Mouse (Mus musculus) neural tube, embryonic 13.5 days (tissue): Measurements from ENCODE around the gene Hspa1l. TPM values are rescaled to one million over a fixed set of nuclear protein-coding genes. Genes with fewer than 3 reads are reported as not detected.
"Not testable (repeated sequence)": the region's sequence is repeated elsewhere in the genome, so short reads cannot be mapped to it uniquely, and the experiment has no call there.

Experiments
- ATAC-seq: fragments of 200-750 bp; cut with Nextera tagmentation; 2 replicates; pipeline ENCODE4 v1.8.0; 2017; ENCODE audit warnings: low read depth, mild to moderate bottlenecking, moderate TSS enrichment, moderate library complexity
- H3K27ac ChIP-seq: fragments of 300-500 bp; sonication (generic); replicated peaks from 2 replicates; pipeline ENCODE4 v1.5.1; 2015; ENCODE audit warnings: moderate library complexity, mild to moderate bottlenecking, inconsistent platforms
- H3K27me3 ChIP-seq: fragments of 300-500 bp; sonication (generic); 2 replicates; pipeline ENCODE4 v1.6.1; 2015; ENCODE audit warnings: mild to moderate bottlenecking, inconsistent platforms
- H3K36me3 ChIP-seq: fragments of 300-500 bp; sonication (generic); 2 replicates; pipeline ENCODE4 v1.6.1; 2015; ENCODE audit warnings: mild to moderate bottlenecking, inconsistent platforms
- H3K4me1 ChIP-seq: fragments of 300-500 bp; sonication (generic); replicated peaks from 2 replicates; pipeline ENCODE4 v1.6.1; 2015; ENCODE audit warnings: inconsistent platforms
- H3K4me2 ChIP-seq: fragments of 300-500 bp; sonication (generic); 2 replicates; pipeline ENCODE4 v1.6.1; 2015; ENCODE audit warnings: inconsistent platforms, mild to moderate bottlenecking, moderate library complexity
- H3K4me3 ChIP-seq: fragments of 300-500 bp; sonication (generic); 2 replicates; pipeline ENCODE4 v1.5.1; 2015; ENCODE audit warnings: mild to moderate bottlenecking, inconsistent platforms
- H3K9ac ChIP-seq: fragments of 300-500 bp; sonication (generic); 2 replicates; pipeline ENCODE4 v1.6.1; 2015; ENCODE audit warnings: moderate library complexity, mild to moderate bottlenecking, inconsistent platforms
- H3K9me3 ChIP-seq: fragments of 300-500 bp; sonication (generic); 2 replicates; pipeline ENCODE4 v1.6.1; 2016; ENCODE audit warnings: inconsistent platforms
- WGBS: fragments of 180-500 bp; shearing (Covaris S2); methylation state at CpG from one replicate; pipeline ENCODE4 v1.1.7; 2015; 5-methylcytosine and 5-hydroxymethylcytosine counted together
- polyA plus RNA-seq: library from polyadenylated mRNA; unstranded; fragments of >200 nt; fragmentation: Nextera tagmentation; extraction: Ambion mirVana; gene quantifications from 2 replicates; pipeline ENCODE4 v1.2.1, GENCODE M21; 2015

Gene Hspa1l
- polyA plus RNA-seq, 1 experiment from 2014 or later = 1.5 TPM

GRCm38 (mm10) chr17:34962841-34963240 lies 9.7 kb upstream of the Hspa1l start:
- H3K27ac ChIP-seq = no peak overlapping the region
- H3K4me1 ChIP-seq = peaks cover 12% of the 10 kb centered on the region
- 50% methylated on average over 1 of the region's 1 CpGs for WGBS
- no peak overlapping the region for H3K4me2 ChIP-seq
- H3K4me3 ChIP-seq = no peak overlapping the region
- no peak for ATAC-seq
- no peaks in the 10 kb centered on the region for H3K9me3 ChIP-seq
- H3K36me3 ChIP-seq = no peaks in the 10 kb centered on the region
- H3K9ac ChIP-seq = no peak overlapping the region
- peaks cover 62% of the 10 kb centered on the region for H3K27me3 ChIP-seq

GRCm38 (mm10) chr17:34964640-34965049 lies 7.9 kb upstream of the Hspa1l start:
- Histone ChIP-seq H3K9ac (no peak overlapping the region), H3K4me3 (no peak overlapping the region), H3K36me3 (no peaks in the 10 kb centered on the region), H3K4me1 (peaks cover 8% of the 10 kb centered on the region), H3K27me3 (peaks cover 76% of the 10 kb centered on the region), H3K4me2 (no peak overlapping the region), H3K9me3 (no peaks in the 10 kb centered on the region), H3K27ac (no peak overlapping the region)
- WGBS = 17% methylated on average over 1 of the region's 1 CpGs
- ATAC-seq = no peak

GRCm38 (mm10) chr17:34965627-34966026 lies 6.9 kb upstream of the Hspa1l start:
- Histone ChIP-seq H3K9ac (no peak overlapping the region), H3K27me3 (peaks cover 71% of the 10 kb centered on the region), H3K36me3 (no peaks in the 10 kb centered on the region), H3K9me3 (no peaks in the 10 kb centered on the region), H3K4me1 (no peaks in the 10 kb centered on the region), H3K27ac (no peak overlapping the region), H3K4me3 (no peak overlapping the region), H3K4me2 (no peak overlapping the region)
- ATAC-seq = no peak
- whole genome bisulfite sequencing = 80% methylated on average over 5 of the region's 5 CpGs

DNA sequence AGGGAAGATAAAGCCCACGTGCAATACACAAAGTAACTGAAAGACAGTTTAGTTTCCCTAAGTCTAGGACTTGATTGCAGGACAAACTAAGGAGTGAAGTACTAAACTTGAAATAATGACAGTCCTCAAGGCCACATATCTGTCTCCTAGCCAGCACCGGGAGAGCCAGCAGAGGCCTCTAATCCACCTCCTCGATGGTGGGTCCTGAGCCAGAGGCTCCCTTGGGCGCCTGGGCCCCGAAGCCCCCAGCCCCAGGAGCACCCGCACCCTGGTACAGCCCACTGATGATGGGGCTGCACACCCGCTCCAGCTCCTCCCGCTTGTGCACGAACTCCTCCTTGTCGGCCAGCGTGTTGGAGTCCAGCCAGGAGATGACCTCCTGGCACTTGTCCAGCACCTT lies 2.7 kb upstream of the Hspa1l start, which contains the start of gene Gm20481:
Gene Gm20481 (plus strand): TSS at position 91 of the 400 bp plus-strand sequence.
- H3K4me3 ChIP-seq, H3K36me3 ChIP-seq, H3K9me3 ChIP-seq, H3K4me2 ChIP-seq, H3K4me1 ChIP-seq, H3K27ac ChIP-seq, H3K9ac ChIP-seq, ATAC-seq: not testable (repeated sequence)
- 67% methylated on average over 8 of the region's 11 CpGs for WGBS
- H3K27me3 ChIP-seq = peaks cover 57% of the 10 kb centered on the region

DNA sequence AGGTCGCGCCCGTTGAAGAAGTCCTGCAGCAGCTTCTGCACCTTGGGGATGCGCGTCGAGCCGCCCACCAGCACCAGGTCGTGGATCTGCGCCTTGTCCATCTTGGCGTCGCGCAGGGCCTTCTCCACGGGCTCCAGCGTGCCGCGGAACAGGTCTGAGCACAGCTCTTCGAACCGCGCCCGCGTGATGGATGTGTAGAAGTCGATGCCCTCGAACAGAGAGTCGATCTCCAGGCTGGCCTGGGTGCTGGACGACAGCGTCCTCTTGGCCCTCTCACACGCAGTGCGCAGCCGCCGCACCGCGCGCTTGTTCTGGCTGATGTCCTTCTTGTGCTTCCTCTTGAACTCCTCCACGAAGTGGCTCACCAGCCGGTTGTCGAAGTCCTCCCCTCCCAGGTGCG lies 1.7 kb upstream of the Hspa1l start:
- not testable (repeated sequence) for H3K4me2 ChIP-seq, H3K4me1 ChIP-seq, ATAC-seq, H3K9ac ChIP-seq, H3K4me3 ChIP-seq, H3K27ac ChIP-seq, H3K9me3 ChIP-seq, H3K36me3 ChIP-seq
- H3K27me3 ChIP-seq = peaks cover 48% of the 10 kb centered on the region
- WGBS = 30% methylated on average over 26 of the region's 37 CpGs

DNA sequence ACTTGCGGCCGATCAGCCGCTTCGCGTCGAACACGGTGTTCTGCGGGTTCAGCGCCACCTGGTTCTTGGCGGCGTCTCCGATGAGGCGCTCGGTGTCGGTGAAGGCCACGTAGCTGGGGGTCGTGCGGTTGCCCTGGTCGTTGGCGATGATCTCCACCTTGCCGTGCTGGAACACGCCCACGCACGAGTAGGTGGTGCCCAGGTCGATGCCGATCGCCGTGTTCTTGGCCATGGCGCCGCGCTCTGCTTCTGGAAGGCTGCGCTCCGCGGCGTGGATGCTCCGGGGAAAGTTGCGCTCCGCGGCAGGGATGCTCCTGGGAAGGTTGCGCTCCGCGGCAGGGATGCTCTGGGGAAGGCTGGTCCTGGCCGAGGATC lies 822 bp upstream of the Hspa1l start:
- not testable (repeated sequence) for H3K9me3 ChIP-seq, H3K9ac ChIP-seq, H3K27ac ChIP-seq, H3K4me1 ChIP-seq, H3K36me3 ChIP-seq
- peak overlapping the region; percentile 40 for H3K4me3 ChIP-seq
- peak overlapping the region; percentile 78 for H3K4me2 ChIP-seq
- H3K27me3 ChIP-seq = peaks cover 46% of the 10 kb centered on the region
- under 1% methylated on average over 22 of the region's 43 CpGs for WGBS
- peak; percentile 45; the same call in 1 of the 2 replicates for ATAC-seq

DNA sequence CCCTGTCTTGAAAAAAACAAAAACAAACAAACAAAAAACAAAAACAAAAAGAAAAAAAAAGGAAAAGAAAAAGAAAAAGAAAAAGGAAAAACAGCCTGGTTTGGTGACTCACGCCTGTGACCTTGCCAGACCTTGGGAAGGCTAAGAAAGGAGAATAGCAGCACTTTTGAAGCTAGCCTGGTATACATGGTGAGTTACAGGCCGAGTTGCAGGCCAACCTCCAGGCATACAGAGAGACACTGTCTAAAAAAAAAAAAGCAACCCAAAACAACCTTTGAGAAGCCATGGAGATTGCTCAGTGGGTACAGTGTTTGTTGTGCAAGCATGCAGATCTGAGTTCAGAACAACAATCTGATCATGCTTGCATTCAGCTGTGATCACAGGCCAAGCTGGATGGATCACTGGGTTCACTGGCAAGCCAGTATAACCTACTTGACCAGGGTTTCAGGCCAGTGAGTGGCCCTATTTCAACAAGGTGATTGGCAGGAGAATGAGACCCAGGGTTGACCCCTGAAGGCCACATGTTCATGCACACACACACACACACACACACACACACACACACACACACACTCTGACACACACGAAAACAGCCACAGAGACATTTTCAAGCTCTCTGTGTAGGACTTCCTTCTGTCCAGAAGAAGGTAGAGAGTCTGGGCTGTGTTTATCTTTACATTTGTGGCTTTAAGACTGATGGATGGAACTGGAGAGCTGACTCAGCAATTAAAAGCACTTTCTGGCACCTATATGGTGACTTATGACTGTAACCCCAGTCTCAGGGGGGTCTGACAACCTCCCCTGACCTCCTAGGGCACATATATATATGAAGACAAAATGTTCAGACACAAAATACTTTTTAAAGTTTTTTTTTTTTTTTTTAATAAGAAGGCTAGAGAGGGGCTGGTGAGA lies 3.3 kb downstream of the Hspa1l start:
- no peak for ATAC-seq
- peaks cover 16% of the 10 kb centered on the region for H3K27me3 ChIP-seq
- no peak overlapping the region for H3K4me3 ChIP-seq
- WGBS = 82% methylated on average over 3 of the region's 3 CpGs
- no peaks in the 10 kb centered on the region for H3K36me3 ChIP-seq
- H3K4me1 ChIP-seq = peaks cover 16% of the 10 kb centered on the region
- H3K4me2 ChIP-seq = no peak overlapping the region
- no peaks in the 10 kb centered on the region for H3K9me3 ChIP-seq
- no peak overlapping the region for H3K9ac ChIP-seq
- H3K27ac ChIP-seq = no peak overlapping the region

GRCm38 (mm10) chr17:34977000-34977399 lies 4.5 kb downstream of the Hspa1l start:
- no peaks in the 10 kb centered on the region for H3K9me3 ChIP-seq
- WGBS = 94% methylated on average over 20 of the region's 20 CpGs
- H3K4me2 ChIP-seq = no peak overlapping the region
- no peak overlapping the region for H3K9ac ChIP-seq
- peaks cover 16% of the 10 kb centered on the region for H3K27me3 ChIP-seq
- H3K27ac ChIP-seq = no peak overlapping the region
- ATAC-seq = no peak
- no peaks in the 10 kb centered on the region for H3K36me3 ChIP-seq
- peaks cover 20% of the 10 kb centered on the region for H3K4me1 ChIP-seq
- H3K4me3 ChIP-seq = no peak overlapping the region

DNA sequence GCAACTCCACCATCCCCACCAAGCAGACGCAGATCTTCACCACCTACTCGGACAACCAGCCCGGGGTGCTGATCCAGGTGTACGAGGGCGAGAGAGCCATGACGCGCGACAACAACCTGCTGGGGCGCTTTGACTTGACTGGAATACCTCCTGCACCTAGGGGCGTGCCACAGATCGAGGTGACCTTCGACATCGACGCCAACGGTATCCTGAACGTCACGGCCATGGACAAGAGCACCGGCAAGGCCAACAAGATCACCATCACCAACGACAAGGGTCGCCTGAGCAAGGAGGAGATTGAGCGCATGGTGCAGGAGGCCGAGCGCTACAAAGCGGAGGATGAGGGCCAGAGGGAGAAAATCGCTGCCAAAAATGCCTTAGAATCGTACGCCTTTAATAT lies 5.7 kb downstream of the Hspa1l start:
- no peak overlapping the region for H3K9ac ChIP-seq
- no peak for ATAC-seq
- H3K36me3 ChIP-seq = no peaks in the 10 kb centered on the region
- no peak overlapping the region for H3K4me3 ChIP-seq
- WGBS = 88% methylated on average over 27 of the region's 27 CpGs
- no peak overlapping the region for H3K4me2 ChIP-seq
- H3K9me3 ChIP-seq = no peaks in the 10 kb centered on the region
- peaks cover 9% of the 10 kb centered on the region for H3K27me3 ChIP-seq
- no peak overlapping the region for H3K27ac ChIP-seq
- H3K4me1 ChIP-seq = peaks cover 26% of the 10 kb centered on the region

GRCm38 (mm10) chr17:34979631-34980030 lies 7.1 kb downstream of the Hspa1l start:
- Histone ChIP-seq H3K4me2 (no peak overlapping the region), H3K9me3 (no peaks in the 10 kb centered on the region), H3K4me1 (peaks cover 29% of the 10 kb centered on the region), H3K36me3 (no peaks in the 10 kb centered on the region), H3K27me3 (no peaks in the 10 kb centered on the region), H3K9ac (0 out of 2 replicates have a peak overlapping the region, but pooled peaks have one; percentile 19), H3K27ac (no peak overlapping the region), H3K4me3 (no peak overlapping the region)
- ATAC-seq = no peak
- WGBS = 95% methylated on average over 4 of the region's 4 CpGs

- no peaks in the 10 kb centered on the region for H3K9me3 ChIP-seq
- H3K4me2 ChIP-seq = peak overlapping the region; percentile 96
- peaks cover 29% of the 10 kb centered on the region for H3K4me1 ChIP-seq
- H3K9ac ChIP-seq = peak overlapping the region; percentile 89
- H3K4me3 ChIP-seq = peak overlapping the region; percentile 75
- no peak overlapping the region for H3K27ac ChIP-seq
- 15% methylated on average over 2 of the region's 2 CpGs for WGBS
- no peaks in the 10 kb centered on the region for H3K27me3 ChIP-seq
- H3K36me3 ChIP-seq = peaks cover 8% of the 10 kb centered on the region
- ATAC-seq = no peak
These were observed 8.2 kb downstream of the Hspa1l start for GRCm38 (mm10) chr17:34980655-34981054.

DNA sequence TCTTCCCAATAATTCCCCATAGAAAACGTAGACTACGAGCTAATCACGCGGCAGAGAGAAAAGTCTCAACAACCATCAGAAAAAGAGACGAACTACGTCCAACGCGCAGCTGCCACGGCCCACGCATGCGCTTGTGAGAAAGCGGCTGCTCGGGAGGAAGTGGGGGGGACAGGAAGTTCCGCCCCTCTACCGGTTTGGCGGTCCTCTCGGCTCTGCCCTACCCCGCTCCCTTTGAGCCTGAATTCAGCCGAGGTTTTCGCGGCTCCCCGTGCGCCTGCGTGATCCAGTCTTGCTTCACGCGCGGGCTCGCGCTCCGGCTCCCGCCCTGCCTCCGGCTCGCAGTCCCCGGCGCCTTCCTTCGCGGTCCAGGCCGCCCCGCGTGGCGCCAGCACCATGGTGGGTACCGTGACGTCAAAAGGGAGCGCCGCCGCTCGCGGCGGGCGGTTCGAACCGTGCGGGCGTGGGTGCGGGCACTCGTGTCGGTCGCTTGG lies 9.2 kb downstream of the Hspa1l start, which contains the start of gene Lsm2:
Gene Lsm2 (plus strand): TSS at position 173 of the 491 bp plus-strand sequence.
- H3K9ac ChIP-seq = peak within 1 kb of the TSS; percentile 89
- peaks cover 17% of the 10 kb centered on the region for H3K36me3 ChIP-seq
- ATAC-seq = peak; percentile 95
- peak within 1 kb of the TSS; percentile 75 for H3K4me3 ChIP-seq
- peaks cover 29% of the 10 kb centered on the region for H3K4me1 ChIP-seq
- H3K9me3 ChIP-seq = no peaks in the 10 kb centered on the region
- H3K27ac ChIP-seq = peak within 1 kb of the TSS; percentile 98
- H3K27me3 ChIP-seq = no peaks in the 10 kb centered on the region
- WGBS = under 1% methylated on average over 58 of the region's 58 CpGs
- peak within 1 kb of the TSS; percentile 96 for H3K4me2 ChIP-seq
